Mouse (Mus musculus) layer of hippocampus, adult 9-10 months (tissue): ENCODE results near the gene Frmd4b.

Experiments used
- DNase-seq: peaks from one replicate; pipeline ENCODE4 v3.0.0; 2022; ENCODE audit warnings: low spot score

Frmd4b gene

DNA sequence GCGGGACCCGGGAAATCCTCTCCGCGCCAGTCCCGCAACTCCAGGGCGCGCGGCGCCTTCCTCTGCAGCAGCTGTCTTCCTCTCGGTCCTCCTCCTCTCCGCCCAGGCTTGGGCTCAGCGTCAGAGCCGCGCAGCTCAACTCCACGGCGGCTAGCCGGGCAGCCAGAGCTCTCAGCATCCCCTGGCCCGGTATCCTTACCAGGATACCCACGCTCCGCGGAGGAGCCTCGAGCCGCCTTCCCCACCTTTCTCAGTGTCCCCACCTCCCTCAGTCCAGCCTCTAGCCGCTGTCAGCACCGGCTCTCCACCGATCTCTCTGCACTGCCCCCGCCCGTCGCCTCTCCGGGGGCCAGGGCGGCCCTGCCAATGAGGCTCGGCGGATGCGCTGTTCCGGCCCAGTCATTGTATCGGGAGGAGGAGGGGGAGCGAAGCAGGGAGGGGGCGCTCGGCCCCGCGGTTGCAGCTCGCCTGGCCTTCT, at the start of gene Frmd4b:
Gene Frmd4b (minus strand): TSS at position 276 of the 478 bp plus-strand sequence.
- DNase-seq = peak; percentile 37

DNA sequence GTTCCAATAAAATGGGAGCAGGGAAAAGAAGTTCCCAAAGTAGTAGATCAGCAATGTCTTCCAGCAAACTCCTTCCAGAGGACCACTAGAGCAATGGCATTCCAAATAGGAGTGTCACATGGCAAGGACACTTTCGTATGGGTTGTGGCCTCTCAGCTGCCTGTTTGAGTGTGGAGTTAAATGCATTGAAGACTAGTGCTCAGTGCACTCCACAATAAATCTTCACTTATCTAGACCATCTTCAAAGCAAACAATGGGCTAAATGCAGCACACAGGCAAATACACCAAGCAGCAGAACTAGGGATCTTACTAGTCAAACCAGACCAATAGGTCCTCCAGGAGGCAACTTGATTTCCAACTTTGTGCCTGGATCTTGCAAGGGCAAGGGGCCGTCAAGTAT, 49.1 kb upstream of the Frmd4b start:
- no peak for DNase-seq

DNA sequence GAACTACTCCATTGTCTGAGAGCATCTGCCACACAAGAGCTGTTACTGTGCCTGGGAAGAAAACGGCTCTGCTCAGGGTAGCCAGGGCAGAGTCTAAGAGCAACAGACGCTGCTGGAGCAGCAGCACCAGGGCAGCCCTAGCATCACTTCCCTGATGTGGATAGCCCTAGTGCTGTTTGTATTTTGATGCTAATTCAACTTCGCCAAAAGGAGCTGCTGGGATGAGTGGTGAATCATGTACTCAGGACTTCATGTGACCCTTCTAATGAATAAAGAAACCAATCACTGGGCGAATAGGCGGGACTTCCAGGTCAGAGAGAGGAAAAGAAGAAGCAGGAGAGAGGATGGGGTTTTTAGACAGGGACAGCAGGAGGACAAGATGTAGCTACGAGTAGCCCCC, 41.6 kb upstream of the Frmd4b start:
- no peak for DNase-seq

DNA sequence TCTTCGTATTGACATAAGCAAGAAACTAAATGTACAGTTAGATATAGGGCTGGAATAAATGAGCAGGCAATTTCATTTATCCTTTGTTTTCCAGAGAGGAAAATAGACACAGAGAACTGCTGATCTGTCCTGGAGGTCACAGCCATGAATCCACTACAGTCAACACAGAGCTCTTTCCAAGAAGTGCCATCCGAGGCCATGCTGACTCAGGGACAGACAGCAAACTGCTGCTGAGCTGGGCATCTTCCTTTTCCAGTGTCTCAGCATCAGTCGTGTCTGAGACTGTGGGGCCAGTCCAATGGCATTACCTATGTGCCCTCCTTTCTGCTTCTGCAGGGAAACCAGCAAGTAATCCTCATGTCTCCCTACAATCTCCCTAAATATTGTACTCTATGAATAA, 38.6 kb upstream of the Frmd4b start:
- DNase-seq = no peak

DNA sequence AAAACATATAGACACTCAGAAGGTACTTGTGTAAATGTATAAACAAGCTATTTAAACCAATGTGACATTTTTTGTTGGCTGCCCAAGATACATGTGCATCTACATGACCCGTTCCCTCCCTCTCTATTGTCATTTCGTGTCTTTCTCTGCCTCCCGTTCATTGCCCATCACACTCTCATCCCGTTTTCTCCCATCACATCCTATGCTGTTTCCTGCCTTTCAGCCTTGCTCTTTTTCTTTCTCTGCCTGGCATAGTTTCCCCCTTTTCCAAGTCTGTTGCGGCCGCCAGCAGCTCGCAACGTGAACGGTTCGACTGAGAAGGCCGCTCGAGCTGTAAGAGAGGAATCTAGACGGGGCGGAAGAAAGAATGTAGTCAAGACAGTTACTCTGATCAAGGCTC, 30.2 kb upstream of the Frmd4b start:
- no peak for DNase-seq

DNA sequence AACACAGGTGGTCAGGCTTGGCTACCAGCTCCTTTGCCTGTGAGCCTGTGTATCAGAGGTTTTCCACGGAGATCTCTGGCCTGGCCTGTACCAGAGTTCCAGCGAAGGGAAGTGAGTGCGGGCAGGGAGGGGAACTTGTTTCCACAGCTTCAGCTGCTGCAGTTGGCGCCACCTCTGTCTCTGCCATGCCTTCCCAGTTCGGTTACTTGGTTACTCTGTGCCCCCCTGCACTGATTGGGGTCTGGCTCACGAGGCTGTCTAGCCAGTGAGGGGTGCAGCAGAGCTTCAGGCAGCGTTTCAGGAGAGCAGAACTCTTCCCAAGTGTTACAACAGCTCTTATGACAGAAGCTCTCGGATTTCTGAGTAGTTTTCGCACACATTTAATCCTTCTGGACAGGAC, 6.0 kb upstream of the Frmd4b start:
- DNase-seq = no peak

DNA sequence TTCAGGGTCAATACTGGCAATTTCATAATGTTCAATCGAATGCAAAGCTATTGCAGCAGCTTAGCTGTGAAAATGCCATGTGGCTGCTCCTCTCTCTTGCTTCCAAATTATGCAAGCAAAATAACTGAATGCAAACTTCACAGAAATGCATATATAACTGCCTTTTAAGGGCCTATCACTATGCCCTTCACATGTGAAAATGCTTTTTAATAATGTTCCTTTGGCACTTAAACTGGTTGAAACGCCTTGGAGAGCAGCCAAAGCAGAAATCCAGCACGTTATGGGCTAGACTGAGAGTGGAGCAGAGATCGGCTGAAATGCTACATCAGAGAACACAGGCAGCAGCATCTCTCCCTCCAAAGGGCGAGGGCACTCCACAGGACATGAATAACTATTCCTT, 4.9 kb upstream of the Frmd4b start:
- DNase-seq = no peak

DNA sequence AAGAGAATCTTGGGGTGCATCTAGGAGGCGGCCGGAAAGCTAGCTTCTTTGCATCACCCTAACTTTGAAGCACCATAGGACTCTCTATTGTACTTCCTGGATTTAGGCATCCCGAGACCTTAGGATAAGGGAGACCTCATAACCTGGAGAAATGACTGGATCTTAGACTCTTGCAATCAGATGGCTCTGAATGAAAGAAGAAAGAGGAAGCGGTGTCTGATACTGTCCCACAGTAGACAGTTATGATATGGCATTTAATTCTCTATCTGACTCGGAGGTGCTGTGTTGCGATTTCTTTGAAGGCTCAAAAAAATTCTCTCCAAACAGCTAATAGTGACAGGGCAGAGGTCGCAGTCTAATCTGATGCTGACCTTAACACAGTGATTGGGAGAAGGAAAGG, 433 bp upstream of the Frmd4b start:
- DNase-seq = no peak

DNA sequence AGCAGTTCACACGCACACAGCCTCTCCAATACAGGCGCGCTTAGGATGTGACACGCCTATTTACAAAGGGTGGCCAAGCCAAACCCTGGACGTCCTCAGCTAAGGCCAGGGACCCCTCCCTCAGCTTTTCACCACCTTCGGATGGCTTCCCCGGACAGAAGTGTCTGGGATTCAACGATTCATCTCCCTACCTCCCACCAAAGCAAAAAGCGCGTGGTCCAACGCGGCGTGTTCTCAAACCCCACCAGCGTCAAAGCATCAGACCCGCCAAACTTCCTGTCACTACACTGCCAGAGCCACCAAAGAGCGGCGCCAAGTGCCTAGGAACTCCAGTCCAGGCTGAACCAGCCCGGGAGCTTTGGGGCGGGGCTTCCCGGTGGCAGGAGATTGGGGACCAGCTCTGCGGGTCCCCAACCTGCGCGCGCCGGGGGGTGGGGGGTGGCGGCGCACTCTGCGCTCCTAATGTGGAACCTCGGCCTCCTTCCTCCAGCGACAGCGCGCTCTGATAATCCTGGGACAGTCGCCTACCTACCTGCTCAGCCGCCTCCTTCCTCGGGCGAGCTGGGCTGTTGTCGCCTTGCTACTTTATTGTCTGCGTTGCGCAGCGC, 579 bp downstream of the Frmd4b start:
- no peak for DNase-seq

DNA sequence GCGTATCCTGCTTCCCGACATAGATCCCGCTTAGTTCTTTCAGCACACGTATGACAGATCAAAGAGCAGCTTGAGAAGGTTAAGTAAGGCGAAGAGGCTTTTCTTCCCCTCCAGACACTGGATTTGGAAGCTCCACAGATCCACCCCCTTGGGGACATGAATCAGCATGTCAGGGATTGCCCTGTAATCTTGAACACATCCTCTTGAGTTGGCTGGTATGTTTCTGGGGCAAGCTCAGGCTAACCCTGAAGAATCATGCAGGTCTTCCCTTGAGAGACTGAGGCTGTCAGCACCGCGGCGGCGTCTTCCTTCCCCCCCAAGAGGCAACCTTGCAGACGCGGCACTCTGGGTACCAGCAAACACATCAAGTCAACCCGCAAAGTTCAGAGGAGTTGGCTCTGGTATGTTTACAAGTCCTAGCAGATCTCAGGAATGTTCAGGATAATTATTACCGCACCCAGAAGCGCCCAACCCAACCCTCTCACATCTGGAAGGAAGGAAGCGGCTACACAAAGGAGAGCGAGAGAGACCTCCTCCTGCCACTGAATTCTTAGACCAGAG, 1.4 kb downstream of the Frmd4b start:
- no peak for DNase-seq

DNA sequence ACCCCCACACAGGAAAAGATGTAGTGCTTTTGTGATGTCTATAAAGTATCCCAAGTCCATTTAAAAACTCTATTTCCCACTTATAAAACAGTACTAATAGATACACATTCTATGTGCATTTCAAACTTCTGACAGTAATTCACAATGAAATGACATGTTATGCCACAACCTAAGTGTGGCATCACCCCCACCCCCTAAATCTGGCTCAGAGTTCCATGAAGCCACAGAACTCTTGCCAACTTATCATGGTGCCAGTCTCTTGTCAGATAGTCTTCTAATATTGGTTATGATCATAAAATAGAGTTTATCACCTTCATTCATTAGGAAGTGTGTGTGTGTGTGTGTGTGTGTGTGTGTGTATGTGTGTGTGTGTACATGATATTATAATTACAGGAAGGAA, 3.2 kb downstream of the Frmd4b start:
- DNase-seq = no peak

DNA sequence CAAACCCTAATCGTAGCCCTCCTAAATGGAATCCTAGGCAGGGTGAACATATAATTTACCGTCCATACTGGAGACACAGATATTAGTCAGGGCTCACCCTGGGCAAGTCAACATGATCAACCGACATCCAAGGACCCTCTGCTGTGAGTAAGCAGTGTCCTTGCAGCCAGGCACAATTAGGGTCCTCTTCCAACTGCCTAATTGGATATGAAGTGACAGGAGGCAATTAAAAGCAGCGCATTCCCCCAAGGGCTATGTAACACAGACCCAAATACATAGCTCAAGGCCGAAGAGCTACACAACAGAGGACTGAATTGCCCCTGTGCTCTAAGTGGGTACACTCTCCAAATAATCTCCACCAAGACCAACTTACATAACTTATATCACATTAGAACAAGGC, 4.5 kb downstream of the Frmd4b start:
- DNase-seq = no peak

DNA sequence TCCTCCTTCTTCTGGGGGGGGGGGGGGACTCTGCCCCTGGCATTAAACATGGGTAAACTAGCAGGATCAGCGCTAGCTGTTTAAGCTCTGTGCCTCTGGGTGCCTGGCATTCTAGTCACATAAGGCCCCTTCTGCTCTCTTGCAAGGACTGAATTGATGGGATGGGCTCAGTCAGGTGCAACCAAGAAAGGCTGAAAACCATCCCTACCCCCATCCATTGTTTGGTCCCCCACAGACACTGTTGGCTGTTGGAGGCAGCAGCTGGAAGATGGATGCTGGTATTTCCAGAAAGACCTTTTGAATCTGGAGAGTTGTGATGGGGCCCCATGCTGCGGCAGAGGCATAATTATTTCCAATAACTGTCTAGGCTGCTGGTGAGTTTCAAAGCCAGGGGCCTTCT, 7.3 kb downstream of the Frmd4b start:
- no peak for DNase-seq

DNA sequence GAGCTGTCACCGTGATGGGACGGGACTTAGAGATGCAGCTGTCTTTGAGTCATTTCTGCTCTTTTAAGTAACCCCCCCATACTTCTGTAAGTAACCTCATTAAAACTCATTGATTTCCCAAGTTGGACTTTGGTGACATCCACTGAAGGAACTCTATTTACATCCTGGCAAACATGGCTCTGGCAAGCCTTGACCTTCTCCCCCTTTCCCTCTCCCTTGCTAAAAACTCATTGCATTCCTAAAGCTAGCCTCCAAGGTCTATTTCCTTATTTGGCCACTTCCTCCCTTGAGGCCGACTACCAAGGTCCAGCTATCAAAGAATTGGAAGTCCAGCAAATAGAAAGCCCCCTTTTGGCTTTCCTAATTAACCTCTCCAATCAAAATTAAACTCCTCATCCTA, 9.7 kb downstream of the Frmd4b start:
- no peak for DNase-seq

DNA sequence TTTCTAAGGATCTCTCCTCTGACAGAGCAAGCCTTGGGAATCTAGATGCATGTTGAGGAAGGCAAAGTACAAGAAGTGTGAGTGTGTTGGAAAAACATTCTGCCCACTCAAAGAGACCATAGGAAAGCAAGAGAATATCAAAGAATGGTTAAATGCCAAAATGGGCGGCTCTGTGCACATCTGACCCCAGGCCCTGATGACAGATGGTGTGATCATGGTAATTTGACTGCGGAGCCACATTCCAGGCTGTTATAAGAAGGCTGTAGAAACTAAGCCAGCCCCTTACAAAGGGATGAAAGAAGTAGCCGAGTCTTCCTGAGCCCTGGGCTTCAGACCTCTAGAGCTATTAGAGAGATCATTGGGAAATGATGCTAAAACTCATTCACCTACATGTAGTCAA, 22.1 kb downstream of the Frmd4b start:
- DNase-seq = no peak

DNA sequence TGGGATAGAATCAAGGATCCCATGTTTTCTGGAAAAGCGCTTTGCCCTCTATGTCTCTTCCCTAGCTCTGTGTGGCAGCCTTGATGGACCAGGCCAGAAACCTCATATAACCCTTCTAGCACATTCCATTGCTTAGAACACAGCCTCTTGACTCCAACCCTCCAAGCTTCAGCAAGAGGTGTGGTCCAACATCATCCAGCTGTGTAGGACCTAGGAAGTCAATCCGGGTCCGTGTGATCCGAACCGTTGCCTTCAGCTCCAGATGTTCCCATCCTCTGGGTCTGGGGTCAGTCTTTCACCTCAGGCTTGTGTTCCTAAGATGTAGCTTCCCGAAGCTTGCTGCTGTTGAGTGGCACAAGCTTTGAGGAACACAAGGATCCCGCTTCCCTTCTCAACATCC, 22.8 kb downstream of the Frmd4b start:
- no peak for DNase-seq

DNA sequence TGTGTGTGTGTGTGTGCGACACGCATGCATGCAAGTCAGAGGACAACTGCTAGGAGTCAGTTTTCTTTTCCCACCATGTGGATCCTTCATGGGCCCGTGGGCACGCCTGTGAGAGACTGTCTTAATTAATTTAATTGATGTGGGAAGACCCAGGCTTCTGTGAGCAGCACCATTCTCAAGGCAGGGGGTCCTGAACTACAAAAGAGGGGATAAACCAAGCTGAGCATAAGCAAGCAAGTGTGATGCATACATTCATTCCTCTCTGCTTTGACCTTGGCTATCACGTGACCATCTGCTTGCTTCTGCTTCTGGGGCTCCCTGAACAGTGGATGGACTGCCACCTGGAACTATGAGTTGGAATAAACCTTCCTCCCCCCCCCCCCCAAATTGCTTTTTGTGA, 27.1 kb downstream of the Frmd4b start:
- DNase-seq = no peak

DNA sequence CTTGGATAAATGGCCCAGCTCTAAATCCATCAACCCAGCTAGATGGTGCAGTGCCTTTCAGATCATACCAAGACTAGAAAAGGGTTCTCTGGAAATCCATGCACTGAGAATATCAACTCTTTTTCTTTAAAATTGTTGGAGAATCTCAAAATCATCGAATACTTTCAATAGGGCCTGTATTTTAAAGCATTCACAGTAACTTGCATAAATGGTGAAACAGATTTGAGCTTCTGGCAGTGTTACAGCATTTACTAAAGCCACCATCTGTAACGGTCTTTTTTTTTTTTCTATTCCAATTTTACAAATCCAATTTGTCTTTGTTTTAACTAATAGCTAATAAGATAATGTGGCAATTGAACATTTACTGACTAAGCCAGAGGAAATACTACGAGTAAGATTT, 27.8 kb downstream of the Frmd4b start:
- DNase-seq = no peak

DNA sequence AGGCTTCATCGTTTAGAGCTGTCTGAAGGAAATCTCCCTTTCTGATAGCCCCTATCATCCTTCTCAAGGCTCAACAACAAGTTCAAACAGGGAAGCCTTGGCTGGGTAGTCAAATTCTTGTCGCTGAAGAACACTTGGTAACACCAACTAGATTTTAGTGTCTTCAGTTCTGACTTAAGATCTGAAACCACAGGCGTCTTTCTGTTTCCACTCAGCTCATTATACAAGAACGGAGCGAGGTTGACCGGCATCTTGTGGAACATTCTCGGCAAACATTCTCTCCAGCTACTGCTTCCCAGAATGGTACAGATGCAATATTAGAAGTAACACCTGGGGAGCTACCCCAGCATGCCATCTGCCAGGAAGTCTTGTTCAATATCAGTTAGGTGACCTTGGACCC, 28.3 kb downstream of the Frmd4b start:
- DNase-seq = no peak

DNA sequence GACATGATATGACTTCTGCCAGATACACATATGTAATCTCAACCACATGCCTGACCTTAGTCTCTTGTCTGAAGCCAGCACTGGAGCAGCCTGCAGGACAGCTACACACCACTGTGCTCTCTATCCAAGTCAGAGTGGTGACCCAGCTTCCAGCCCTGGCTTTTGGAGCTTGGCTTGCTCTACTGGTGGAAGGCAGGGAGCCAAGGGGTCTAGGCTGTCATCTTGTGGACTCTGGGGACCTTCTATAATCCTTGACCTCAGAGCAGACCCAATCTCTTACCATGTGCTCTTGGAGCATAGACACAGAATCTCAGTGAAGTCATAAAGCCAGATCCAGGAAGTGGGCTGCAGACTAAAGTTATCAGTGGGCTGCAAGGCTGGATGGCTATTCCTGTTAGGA, 30.7 kb downstream of the Frmd4b start:
- no peak for DNase-seq

DNA sequence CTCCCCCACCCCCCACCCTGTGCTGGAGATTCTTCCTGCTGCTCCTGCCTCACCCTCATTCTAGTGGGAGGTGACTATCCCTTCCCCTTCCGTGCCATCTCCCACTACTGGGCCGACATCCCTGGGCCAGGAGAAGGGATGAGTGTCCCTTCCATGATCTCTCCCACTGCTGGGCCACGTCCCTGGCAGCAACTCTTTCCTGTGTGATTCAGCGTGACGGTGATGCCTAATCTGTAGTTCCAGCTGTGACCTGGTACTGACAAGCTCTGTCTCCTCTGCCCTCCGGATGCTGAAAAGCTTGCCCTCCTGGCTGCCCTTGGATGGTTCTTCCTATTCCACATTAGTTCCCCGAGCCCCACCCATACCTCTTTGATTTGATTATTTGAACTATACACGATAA, 31.3 kb downstream of the Frmd4b start:
- DNase-seq = no peak

DNA sequence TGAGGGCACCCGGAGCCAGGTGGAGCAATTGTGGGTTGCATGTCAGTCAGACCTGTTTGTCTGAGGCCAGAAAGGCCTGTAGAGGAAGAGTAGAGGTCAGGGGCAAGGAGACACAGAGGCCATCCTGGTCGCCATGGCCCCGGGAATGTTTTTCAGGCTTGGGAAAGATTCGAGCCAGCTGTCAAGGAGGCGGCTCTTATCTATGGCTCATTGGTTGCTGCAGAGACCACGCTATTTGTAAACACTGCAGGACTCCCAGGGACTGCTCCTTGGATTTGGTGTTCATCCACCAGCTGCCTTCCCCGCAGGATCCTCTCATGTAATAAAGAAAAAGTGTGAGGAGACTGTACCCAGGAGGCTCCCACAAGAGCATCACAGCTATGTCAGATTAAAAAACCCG, 34.6 kb downstream of the Frmd4b start:
- no peak for DNase-seq

DNA sequence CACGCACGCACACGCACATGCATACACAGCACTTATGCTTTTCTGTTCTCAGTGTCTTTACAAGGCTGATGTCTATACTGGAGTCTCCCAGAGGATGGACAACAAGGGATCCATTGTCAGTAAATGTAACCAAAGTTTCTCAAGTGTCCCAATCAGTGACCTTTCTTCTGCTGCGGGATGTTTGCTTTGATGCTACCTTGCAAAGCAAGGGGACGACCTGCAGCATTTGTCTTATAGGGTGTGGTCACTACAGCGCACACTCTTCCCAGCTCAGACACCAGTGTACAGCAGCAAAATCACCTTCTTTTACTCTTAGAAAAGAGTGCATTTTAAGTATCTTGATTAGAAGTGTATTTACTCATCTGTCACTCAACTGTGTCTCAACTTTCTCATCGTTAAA, 35.4 kb downstream of the Frmd4b start:
- DNase-seq = no peak

DNA sequence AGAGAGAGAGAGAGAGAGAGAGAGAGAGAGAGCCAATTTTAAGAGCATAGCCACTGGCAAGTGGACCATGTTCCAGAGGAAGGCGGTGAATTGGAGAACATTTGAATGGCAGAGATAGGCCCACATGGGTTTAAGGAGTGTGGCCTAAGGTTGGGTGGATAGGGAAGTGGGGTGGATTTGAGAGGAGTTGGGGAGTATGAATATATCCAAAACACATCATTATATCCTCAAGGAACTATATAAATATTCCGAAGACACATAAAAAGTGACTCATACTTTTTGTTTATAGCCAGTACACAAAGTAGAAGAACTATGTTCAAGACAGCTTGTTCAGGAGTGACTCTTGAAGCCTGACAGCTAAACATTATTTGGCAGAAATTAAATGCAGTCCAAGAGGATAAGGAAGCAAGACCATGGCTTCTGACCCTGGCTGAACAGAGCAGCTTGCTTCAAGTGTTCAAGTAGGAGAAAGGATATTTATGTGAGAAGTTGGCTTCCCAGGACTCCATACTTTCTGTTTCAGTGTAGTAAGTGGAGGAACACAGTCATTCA, 36.8 kb downstream of the Frmd4b start:
- no peak for DNase-seq
